Mouse (Mus musculus): ENCODE measurements around the gene Hspb7.

DNA sequence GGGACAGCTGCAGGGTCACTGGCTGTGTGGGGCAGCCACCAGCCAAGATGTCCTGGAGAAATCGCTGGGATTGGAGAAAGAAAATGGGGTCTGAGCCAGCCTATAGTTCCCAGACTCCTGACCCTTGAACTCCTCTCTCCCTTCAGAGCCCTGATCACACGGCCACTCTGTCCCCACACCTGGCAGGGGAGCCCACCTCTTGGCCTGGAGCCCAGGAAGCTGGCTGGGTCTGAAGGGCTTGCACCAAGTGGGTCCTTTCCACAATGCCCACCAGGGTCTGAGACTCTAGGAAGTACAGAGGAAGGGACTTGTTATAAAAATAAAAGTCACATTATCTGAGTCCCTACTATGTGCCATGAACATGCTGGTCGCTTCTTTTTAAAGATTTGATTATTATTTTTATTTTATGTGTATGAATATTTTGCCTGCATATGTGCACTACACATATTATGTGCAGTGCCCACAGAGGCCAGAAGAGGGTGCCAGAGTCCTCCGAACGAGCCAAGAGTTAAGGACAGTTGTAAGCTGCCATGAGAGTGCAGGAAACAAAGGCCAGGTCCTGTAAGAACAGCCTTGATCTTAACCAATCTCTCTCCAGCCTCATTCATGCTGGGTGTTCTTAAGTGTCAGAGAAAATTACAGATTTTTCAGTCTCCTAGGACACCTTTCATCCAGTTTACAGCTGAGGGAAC is 33.3 kb upstream of the Hspb7 start:
- no peak for TF ChIP-seq POLR2A (IDR thresholded peaks at IDR 0.05; ENCODE audit: extremely low read depth, insufficient read depth, low read length)
- peak; percentile 80 for TF ChIP-seq CTCF (IDR thresholded peaks at IDR 0.05; ENCODE audit: low read depth, low read length)
